Mouse (Mus musculus) liver, adult 2 months (tissue): ENCODE measurements at regions not wholly inside any gene's neighbourhood (a gene's known extent, or its start where the extent isn't known, plus 50 kb on each side); places are given as distances from the start of the nearest gene placed in this dataset.

Experiments
- CTCF ChIP-seq: fragments of 200-500 bp; IDR thresholded peaks from 2 replicates; pipeline ENCODE4 v1.5.1; 2011; ENCODE audit warnings: low read depth, low read length, control low read depth
- POLR2A ChIP-seq: fragments of 200-500 bp; IDR thresholded peaks from 2 replicates; pipeline ENCODE4 v1.6.1; 2011; ENCODE audit warnings: low read length, control low read depth; ENCODE audit not compliant: insufficient read depth; ENCODE audit errors: extremely low read depth

DNA sequence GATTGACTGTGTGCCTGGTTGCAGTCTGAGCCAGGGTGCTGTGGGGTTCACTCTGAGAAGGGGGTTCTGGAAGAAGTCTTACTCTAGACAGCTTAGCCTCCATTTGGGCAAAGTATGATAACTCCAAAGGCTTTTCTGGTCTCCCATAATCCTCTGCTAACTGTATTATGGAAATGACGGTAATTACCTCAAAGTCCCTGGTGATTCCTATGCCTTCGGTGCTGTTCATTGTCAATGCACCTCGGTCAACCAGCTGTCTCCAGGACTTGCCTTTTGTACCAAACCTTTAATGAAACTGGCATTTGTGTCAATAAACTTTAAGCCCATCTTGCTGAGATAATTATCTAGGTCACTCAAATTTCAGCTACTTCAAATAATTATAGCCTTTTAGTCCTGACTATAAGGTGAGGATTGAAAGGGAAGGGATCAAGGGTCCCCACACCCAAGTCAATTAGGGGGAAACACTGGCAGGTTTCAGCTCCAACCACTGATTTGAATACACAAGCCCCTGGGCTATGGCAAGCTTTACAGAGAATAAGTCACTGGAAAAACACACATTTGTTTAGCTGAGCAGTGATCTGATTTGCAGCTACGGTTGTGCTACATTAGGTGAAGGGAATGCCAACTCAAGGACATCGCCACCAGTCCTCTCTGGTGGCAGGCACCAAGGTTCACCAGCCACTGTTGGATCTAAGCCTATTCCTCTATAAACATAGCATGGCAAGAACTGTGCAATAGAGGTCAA, 177.5 kb downstream of the Cartpt start:
- TF ChIP-seq CTCF (no peak), POLR2A (no peak)
